Mouse (Mus musculus): ENCODE data around the gene Coro2a. TPM values are rescaled to one million over a fixed set of nuclear protein-coding genes. Genes with fewer than 3 reads are reported as not detected.
"Not testable (repeated sequence)": the region's sequence is repeated elsewhere in the genome, so short reads cannot be mapped to it uniquely, and the experiment has no call there.

The Coro2a gene
- total RNA-seq, 2 experiments from 2014 or later, result 31.4 to 55.6 TPM

GRCm38 (mm10) chr4:46614641-46615040 lies 12.6 kb upstream of the Coro2a start:
- peak; percentile 77 for ATAC-seq (ENCODE audit: poor library complexity, severe bottlenecking)

GRCm38 (mm10) chr4:46613618-46614017 lies 11.6 kb upstream of the Coro2a start:
- no peak for ATAC-seq (ENCODE audit: poor library complexity, severe bottlenecking)

- ATAC-seq (ENCODE audit: poor library complexity, severe bottlenecking), result peak; percentile 37; the same call in 1 of the 2 replicates
These were observed 9.2 kb upstream of the Coro2a start for GRCm38 (mm10) chr4:46611181-46611580.

GRCm38 (mm10) chr4:46607601-46608000 lies 5.6 kb upstream of the Coro2a start:
- peak; percentile 41; the same call in 1 of the 2 replicates for ATAC-seq (ENCODE audit: poor library complexity, severe bottlenecking)

- no peak for ATAC-seq (ENCODE audit: poor library complexity, severe bottlenecking)
These were observed 3.4 kb upstream of the Coro2a start for GRCm38 (mm10) chr4:46605451-46605850.

GRCm38 (mm10) chr4:46602704-46603103 lies 702 bp upstream of the Coro2a start:
- ATAC-seq (ENCODE audit: poor library complexity, severe bottlenecking), result no peak

GRCm38 (mm10) chr4:46601258-46601843 lies 651 bp downstream of the Coro2a start:
- ATAC-seq (ENCODE audit: poor library complexity, severe bottlenecking), result peak; percentile 16

GRCm38 (mm10) chr4:46600473-46601257 lies 1.3 kb downstream of the Coro2a start:
- ATAC-seq (ENCODE audit: poor library complexity, severe bottlenecking), result peak; percentile 20

GRCm38 (mm10) chr4:46599609-46600008 lies 2.4 kb downstream of the Coro2a start:
- ATAC-seq (ENCODE audit: poor library complexity, severe bottlenecking), result not testable (repeated sequence)

- no peak for ATAC-seq (ENCODE audit: poor library complexity, severe bottlenecking)
These were observed 3.0 kb downstream of the Coro2a start for GRCm38 (mm10) chr4:46598981-46599380.

GRCm38 (mm10) chr4:46598111-46598510 lies 3.9 kb downstream of the Coro2a start:
- no peak for ATAC-seq (ENCODE audit: poor library complexity, severe bottlenecking)

- no peak for ATAC-seq (ENCODE audit: poor library complexity, severe bottlenecking)
These were observed 4.6 kb downstream of the Coro2a start for GRCm38 (mm10) chr4:46597286-46597961.

GRCm38 (mm10) chr4:46596398-46596797 lies 5.6 kb downstream of the Coro2a start:
- ATAC-seq (ENCODE audit: poor library complexity, severe bottlenecking), result no peak

- ATAC-seq (ENCODE audit: poor library complexity, severe bottlenecking), result no peak
These were observed 7.9 kb downstream of the Coro2a start for GRCm38 (mm10) chr4:46594131-46594530.

- ATAC-seq (ENCODE audit: poor library complexity, severe bottlenecking), result no peak
These were observed 8.5 kb downstream of the Coro2a start for GRCm38 (mm10) chr4:46593472-46593871.

- peak; percentile 71 for ATAC-seq (ENCODE audit: poor library complexity, severe bottlenecking)
These were observed 10.0 kb downstream of the Coro2a start for GRCm38 (mm10) chr4:46591833-46592520.

GRCm38 (mm10) chr4:46590810-46591209 lies 11.2 kb downstream of the Coro2a start:
- ATAC-seq (ENCODE audit: poor library complexity, severe bottlenecking), result peak; percentile 56

GRCm38 (mm10) chr4:46589946-46590684 lies 11.9 kb downstream of the Coro2a start:
- ATAC-seq (ENCODE audit: poor library complexity, severe bottlenecking), result no peak

GRCm38 (mm10) chr4:46589151-46589550 lies 12.9 kb downstream of the Coro2a start:
- ATAC-seq (ENCODE audit: poor library complexity, severe bottlenecking), result no peak

GRCm38 (mm10) chr4:46586473-46586872 lies 15.5 kb downstream of the Coro2a start:
- ATAC-seq (ENCODE audit: poor library complexity, severe bottlenecking), result no peak

Measured in megakaryocyte, adult 5-6 weeks (primary cell).